Comparison of ENCODE assay signal across 21 mouse cellular contexts in genomic region chr11:24693926-24694325, GRCm38 (mm10).
DNase-seq lines count a peak whose midpoint lies in the region; ATAC-seq lines count a peak whose summit lies in the region.
"Had no signal": no experiment of that assay in that cellular context is flagged by ENCODE, and none has a peak within 500 bp of the region (broad histone marks: within the 10 kb centered on the region; RNA-seq: fewer than 3 reads in every experiment).

No protein-coding gene starts in this region.

- DNase-seq in forebrain, embryonic 11.5 days (ENCODE audit: low spot score): no peak
- DNase-seq in cerebellum, adult 9-10 months: peak; percentile 14
- DNase-seq in yolk sac, embryonic 10.5 days (ENCODE audit: low spot score): no peak
- DNase-seq in Muller cell, postnatal 12 days (ENCODE audit: inconsistent ontology term): no peak
- no peak for DNase-seq in spleen, postnatal 10 days (ENCODE audit: low spot score in 2 of 2)
- DNase-seq: adrenal gland, adult 8-10 months; kidney, adult 8-10 months; kidney, postnatal 14 days; layer of hippocampus, postnatal 36 days; liver, embryonic 13.5 days; lung, embryonic 14.5 days; lung, postnatal 36 days; midbrain, embryonic 14.5 days; right cerebral cortex, postnatal 14 days; spleen, adult 18-20 months had no signal

- peaks cover 26% of the 10 kb centered on the region for H3K4me1 ChIP-seq in forebrain, embryonic 15.5 days
- no peaks in the 10 kb centered on the region; the same call in 1 of the 2 replicates for H3K4me1 ChIP-seq in forebrain, embryonic 11.5 days (replicated peaks; ENCODE audit: control insufficient read depth, insufficient read depth, low read length)
- H3K4me1 ChIP-seq: hindbrain, embryonic 15.5 days; liver, embryonic 13.5 days had no signal

- peak overlapping the region; percentile 75 for H3K27ac ChIP-seq in forebrain, embryonic 15.5 days (replicated peaks)
- no peak overlapping the region for H3K27ac ChIP-seq in forebrain, embryonic 11.5 days (ENCODE audit: low read depth, low read length)
- H3K27ac ChIP-seq: embryonic facial prominence, embryonic 12.5 days; hindbrain, embryonic 15.5 days; liver, embryonic 13.5 days had no signal

- H3K36me3 ChIP-seq in forebrain, embryonic 15.5 days: no peaks in the 10 kb centered on the region
- no peaks in the 10 kb centered on the region for H3K36me3 ChIP-seq in forebrain, embryonic 11.5 days (ENCODE audit: control insufficient read depth, insufficient read depth, low read length)
- H3K36me3 ChIP-seq: embryonic facial prominence, embryonic 12.5 days; hindbrain, embryonic 15.5 days; liver, embryonic 13.5 days had no signal

- H3K27me3 ChIP-seq in forebrain, embryonic 15.5 days: no peaks in the 10 kb centered on the region
- H3K27me3 ChIP-seq in forebrain, embryonic 11.5 days (ENCODE audit: control insufficient read depth, insufficient read depth, low read length): no peaks in the 10 kb centered on the region
- H3K27me3 ChIP-seq: embryonic facial prominence, embryonic 12.5 days; hindbrain, embryonic 15.5 days; liver, embryonic 13.5 days had no signal

- H3K4me2 ChIP-seq in forebrain, embryonic 15.5 days (replicated peaks): no peak overlapping the region
- no peak overlapping the region for H3K4me2 ChIP-seq in forebrain, embryonic 11.5 days (ENCODE audit: low read depth, low read length, severe bottlenecking)
- H3K4me2 ChIP-seq: embryonic facial prominence, embryonic 12.5 days; heart, embryonic 11.5 days; hindbrain, embryonic 15.5 days; liver, embryonic 13.5 days; lung, embryonic 14.5 days had no signal

- H3K9ac ChIP-seq in forebrain, embryonic 15.5 days (replicated peaks): no peak overlapping the region
- H3K9ac ChIP-seq in forebrain, embryonic 11.5 days (ENCODE audit: low read length): no peak overlapping the region
- H3K9ac ChIP-seq: embryonic facial prominence, embryonic 12.5 days; hindbrain, embryonic 15.5 days; liver, embryonic 13.5 days; lung, embryonic 14.5 days had no signal

- 59% methylated on average over 6 of the region's 6 CpGs for WGBS in forebrain, embryonic 15.5 days
- 83% methylated on average over 6 of the region's 6 CpGs for WGBS in forebrain, embryonic 11.5 days

- peak; percentile 67 for ATAC-seq in forebrain, embryonic 15.5 days (replicated peaks)
- ATAC-seq in forebrain, embryonic 11.5 days (replicated peaks; ENCODE audit: low FRiP score): no peak
- peak; percentile 32; the same call in 1 of the 2 replicates for ATAC-seq in common myeloid progenitor, adult 5-6 weeks (replicated peaks; ENCODE audit: low read depth, poor library complexity, severe bottlenecking)
- ATAC-seq: activated CD4-positive, CD25-positive, alpha-beta regulatory T cell, adult 4 months had no signal

- H3K9me3 ChIP-seq in forebrain, embryonic 15.5 days: no peaks in the 10 kb centered on the region
- no peaks in the 10 kb centered on the region for H3K9me3 ChIP-seq in forebrain, embryonic 11.5 days (ENCODE audit: control insufficient read depth, low read length)
- H3K9me3 ChIP-seq: embryonic facial prominence, embryonic 12.5 days; hindbrain, embryonic 15.5 days; liver, embryonic 13.5 days had no signal

- no peak overlapping the region for H3K4me3 ChIP-seq in forebrain, embryonic 15.5 days
- no peak overlapping the region for H3K4me3 ChIP-seq in forebrain, embryonic 11.5 days (ENCODE audit: low read depth, low read length)
- H3K4me3 ChIP-seq: embryonic facial prominence, embryonic 12.5 days; hindbrain, embryonic 15.5 days; liver, embryonic 13.5 days had no signal
